Comparison of ENCODE assay signal across 8 mouse cellular contexts in the genomic region with DNA sequence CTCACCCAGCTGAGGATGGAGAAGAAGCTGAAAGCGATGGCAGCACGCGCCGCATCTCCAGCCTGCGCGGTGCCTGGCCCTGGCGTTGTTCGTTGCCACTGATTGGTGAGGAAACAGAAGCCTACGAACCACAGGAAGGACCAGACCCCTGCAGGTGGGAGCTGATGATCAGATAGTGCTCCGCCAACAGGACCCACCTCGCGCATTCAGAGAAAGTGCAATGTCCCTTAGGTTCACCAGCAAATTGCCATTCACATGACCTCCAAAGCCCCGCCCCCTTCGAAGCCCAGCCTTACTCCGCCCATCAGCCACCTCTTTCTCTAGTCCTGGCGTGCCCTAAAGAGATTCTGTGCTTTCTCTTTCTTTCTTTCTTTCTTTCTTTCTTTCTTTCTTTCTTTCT. TPM values are rescaled to one million over a fixed set of nuclear protein-coding genes. Genes with fewer than 3 reads are reported as not detected.
DNase-seq lines count a peak whose midpoint lies in the region; ATAC-seq and TF ChIP-seq lines count a peak whose summit lies in the region.

No protein-coding gene starts in this region.

- H3K36me3 ChIP-seq in testis, adult 2 months (ENCODE audit: control insufficient read depth, insufficient read depth, low read length): no peaks in the 10 kb centered on the region
- no peaks in the 10 kb centered on the region for H3K36me3 ChIP-seq in forebrain, embryonic 11.5 days (ENCODE audit: control insufficient read depth, insufficient read depth, low read length)
- no peaks in the 10 kb centered on the region for H3K36me3 ChIP-seq in thymus, adult 2 months (ENCODE audit: control insufficient read depth, insufficient read depth, low read length)

- peak overlapping the region; percentile 49; the same call in 1 of the 2 replicates for H3K4me3 ChIP-seq in testis, adult 2 months (ENCODE audit: control insufficient read depth, low read depth, low read length)
- no peak overlapping the region for H3K4me3 ChIP-seq in forebrain, embryonic 11.5 days (ENCODE audit: low read depth, low read length)
- H3K4me3 ChIP-seq in thymus, adult 2 months (ENCODE audit: control insufficient read depth, insufficient read depth, low read length): no peak overlapping the region

- H3K27me3 ChIP-seq in testis, adult 2 months (ENCODE audit: control insufficient read depth, insufficient read depth, low read length): no peaks in the 10 kb centered on the region
- H3K27me3 ChIP-seq in forebrain, embryonic 11.5 days (ENCODE audit: control insufficient read depth, insufficient read depth, low read length): peaks cover 32% of the 10 kb centered on the region
- peaks cover 15% of the 10 kb centered on the region for H3K27me3 ChIP-seq in thymus, adult 2 months (ENCODE audit: control insufficient read depth, insufficient read depth, low read length)

- H3K9ac ChIP-seq in forebrain, embryonic 11.5 days (ENCODE audit: low read length): no peak overlapping the region

- WGBS in forebrain, embryonic 11.5 days: 20% methylated on average over 16 of the region's 16 CpGs
- 37% methylated on average over 16 of the region's 16 CpGs for WGBS in thymus, adult 2 months

- TF ChIP-seq CTCF in testis, adult 2 months (IDR thresholded peaks at IDR 0.05; ENCODE audit: control insufficient read depth, insufficient read depth, insufficient replicate concordance, low read depth, low read length): no peak
- TF ChIP-seq CTCF in thymus, adult 2 months (IDR thresholded peaks at IDR 0.05; ENCODE audit: borderline replicate concordance, control insufficient read depth, extremely low read depth, insufficient read depth, low read length, poor library complexity): no peak

- no peak for ATAC-seq in forebrain, embryonic 11.5 days (replicated peaks; ENCODE audit: low FRiP score)
- ATAC-seq in activated CD4-positive, CD25-positive, alpha-beta regulatory T cell, adult 4 months: no peak

- H3K4me1 ChIP-seq in testis, adult 2 months (ENCODE audit: control insufficient read depth, insufficient read depth, low read length): peaks cover 23% of the 10 kb centered on the region
- H3K4me1 ChIP-seq in forebrain, embryonic 11.5 days (replicated peaks; ENCODE audit: control insufficient read depth, insufficient read depth, low read length): 0 out of 2 replicates have a peak, but pooled peaks cover 7% of the 10 kb centered on the region
- H3K4me1 ChIP-seq in thymus, adult 2 months (replicated peaks; ENCODE audit: control insufficient read depth, insufficient read depth, low read length): peaks cover 22% of the 10 kb centered on the region

- H3K27ac ChIP-seq in testis, adult 2 months (ENCODE audit: control insufficient read depth, insufficient read depth, low read depth, low read length): no peak overlapping the region
- H3K27ac ChIP-seq in forebrain, embryonic 11.5 days (ENCODE audit: low read depth, low read length): no peak overlapping the region
- no peak overlapping the region for H3K27ac ChIP-seq in thymus, adult 2 months (ENCODE audit: control insufficient read depth, insufficient read depth, low read length)

- no peak for DNase-seq in testis, postnatal 14 days (ENCODE audit: low spot score)
- no peak for DNase-seq in forebrain, embryonic 11.5 days (ENCODE audit: low spot score)
- peak; percentile 66 for DNase-seq in kidney, adult 9 months
- DNase-seq in lung, postnatal 14 days: peak; percentile 49
- DNase-seq in thymus, adult 2 months: peak; percentile 34
- DNase-seq in frontal cortex, postnatal 10 days (ENCODE audit: low spot score in 2 of 2): no peak

- peak overlapping the region; percentile 32 for H3K4me2 ChIP-seq in forebrain, embryonic 11.5 days (ENCODE audit: low read depth, low read length, severe bottlenecking)

- no peak for TF ChIP-seq POLR2A in testis, adult 2 months (IDR thresholded peaks at IDR 0.05; ENCODE audit: control insufficient read depth, low read depth, low read length)
- no peak for TF ChIP-seq POLR2A in thymus, adult 2 months (IDR thresholded peaks at IDR 0.05; ENCODE audit: control insufficient read depth, extremely low read depth, insufficient read depth, low read length, poor library complexity)

- H3K9me3 ChIP-seq in forebrain, embryonic 11.5 days (ENCODE audit: control insufficient read depth, low read length): no peaks in the 10 kb centered on the region

RNA-seq across cellular contexts. Expression of a gene that starts 3.2 kb away (rescaled TPM):
- 0.20 and 0.30 TPM in 2 replicates for polyA plus RNA-seq in testis, adult 2 months (2012; rRNA removed)
- 14.0 and 17.0 TPM in 2 replicates for polyA plus RNA-seq in forebrain, embryonic 11.5 days (2014; fragmentation: Nextera tagmentation; extraction: Ambion mirVana)
- 0.29 and 0.32 TPM in 2 replicates for polyA plus RNA-seq in thymus, adult 2 months (2012; rRNA removed)
- 1 to 10 TPM in 1 of 2 experiments, under 1 TPM in 1; 0.43 to 1.2 TPM for polyA plus RNA-seq in activated CD4-positive, CD25-positive, alpha-beta regulatory T cell, adult 4 months (2017; shearing (Covaris generic))

RNA-seq across cellular contexts. Expression of a gene that starts 9.4 kb away (rescaled TPM):
- 144 and 150 TPM in 2 replicates for polyA plus RNA-seq in testis, adult 2 months (2012; rRNA removed)
- polyA plus RNA-seq in forebrain, embryonic 11.5 days (2014; fragmentation: Nextera tagmentation; extraction: Ambion mirVana): 54.9 and 55.4 TPM in 2 replicates
- polyA plus RNA-seq in thymus, adult 2 months (2012; rRNA removed): 24.3 and 33.3 TPM in 2 replicates
- polyA plus RNA-seq in activated CD4-positive, CD25-positive, alpha-beta regulatory T cell, adult 4 months (2017; shearing (Covaris generic)): 10 to 100 TPM; 13.1 to 15.5 TPM

RNA-seq across cellular contexts. Expression of a gene that starts 9.5 kb away (rescaled TPM):
- polyA plus RNA-seq in testis, adult 2 months (2012; rRNA removed): 62.1 and 63.2 TPM in 2 replicates
- polyA plus RNA-seq in forebrain, embryonic 11.5 days (2014; fragmentation: Nextera tagmentation; extraction: Ambion mirVana): 1.7 and 1.9 TPM in 2 replicates
- polyA plus RNA-seq in thymus, adult 2 months (2012; rRNA removed): 10.5 and 10.8 TPM in 2 replicates
- polyA plus RNA-seq in activated CD4-positive, CD25-positive, alpha-beta regulatory T cell, adult 4 months (2017; shearing (Covaris generic)): 1 to 10 TPM; 1.4 to 1.5 TPM

RNA-seq across cellular contexts. Expression of a gene that starts 17.0 kb away (rescaled TPM):
- 45.4 and 50.0 TPM in 2 replicates for polyA plus RNA-seq in testis, adult 2 months (2012; rRNA removed)
- 37.6 and 38.4 TPM in 2 replicates for polyA plus RNA-seq in forebrain, embryonic 11.5 days (2014; fragmentation: Nextera tagmentation; extraction: Ambion mirVana)
- 118 and 123 TPM in 2 replicates for polyA plus RNA-seq in thymus, adult 2 months (2012; rRNA removed)
- polyA plus RNA-seq in activated CD4-positive, CD25-positive, alpha-beta regulatory T cell, adult 4 months (2017; shearing (Covaris generic)): 1 to 10 TPM; 4.5 to 4.6 TPM

RNA-seq across cellular contexts. Expression of a gene that starts 20.9 kb away (rescaled TPM):
- 85.4 and 89.5 TPM in 2 replicates for polyA plus RNA-seq in testis, adult 2 months (2012; rRNA removed)
- polyA plus RNA-seq in forebrain, embryonic 11.5 days (2014; fragmentation: Nextera tagmentation; extraction: Ambion mirVana): 111 and 127 TPM in 2 replicates
- polyA plus RNA-seq in thymus, adult 2 months (2012; rRNA removed): 109 and 120 TPM in 2 replicates
- polyA plus RNA-seq in activated CD4-positive, CD25-positive, alpha-beta regulatory T cell, adult 4 months (2017; shearing (Covaris generic)): 10 to 100 TPM; 23.6 to 46.2 TPM

Comparison
In these comparisons a context has a peak if more than half of its experiments do, and no peak if none do; other contexts are left out.
1. DNase-seq: peak in kidney, adult 9 months (single experiment), lung, postnatal 14 days (single experiment) and thymus, adult 2 months (single experiment); none in testis, postnatal 14 days (single experiment), forebrain, embryonic 11.5 days (single experiment) and frontal cortex, postnatal 10 days (0 of 2).